Comparison of ENCODE assay signal across 1 mouse cellular context in genomic region chr1:36545845-36546600, GRCm38 (mm10).
TF ChIP-seq lines count a peak whose summit lies in the region.

No protein-coding gene starts in this region.

TF ChIP-seq in CH12.LX, 34 proteins besides CTCF, POLR2A, EP300 and RAD21 (continued from another document):
- TF ChIP-seq PAX5 (IDR thresholded peaks at IDR 0.05; ENCODE audit: low read length): no peak
- TF ChIP-seq TCF12 (IDR thresholded peaks at IDR 0.05; ENCODE audit: low read depth, low read length): no peak
- peak; percentile 41; the same call in 1 of the 2 replicates for TF ChIP-seq ZNF384 (IDR thresholded peaks at IDR 0.05; ENCODE audit: low read depth, low read length)
